Mouse (Mus musculus): Measurements from ENCODE around the gene Nrn1l.

DNA sequence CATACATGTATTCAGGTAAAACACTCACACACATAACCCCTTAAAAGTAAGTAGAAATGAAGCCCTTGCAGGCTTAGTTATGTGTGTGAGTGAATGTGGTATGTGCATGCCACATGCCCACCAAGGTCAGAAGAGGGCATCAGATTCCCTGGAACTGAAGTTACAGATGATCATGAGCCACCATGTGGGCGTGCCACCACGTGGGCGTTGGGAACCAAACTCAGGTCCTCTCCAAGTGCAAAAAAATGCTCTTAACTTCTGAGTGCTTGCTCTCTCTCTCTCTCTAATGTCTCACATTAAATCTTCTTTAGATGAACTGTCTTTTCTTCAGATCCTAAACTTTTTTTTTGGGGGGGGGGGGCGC, 44.9 kb downstream of the Nrn1l start, which contains the start of gene Psmb10:
- no peak for TF ChIP-seq POLR2A (IDR thresholded peaks at IDR 0.05; ENCODE audit: borderline replicate concordance, low read depth, low read length)
- no peak for TF ChIP-seq CTCF (IDR thresholded peaks at IDR 0.05; ENCODE audit: low read depth, low read length)
